Mouse (Mus musculus) kidney, embryonic 14.5 days (tissue): ENCODE measurements around the gene Ksr2. TPM values are rescaled to one million over a fixed set of nuclear protein-coding genes. Genes with fewer than 3 reads are reported as not detected.

Experiments
- ATAC-seq: fragments of 200-750 bp; cut with Nextera tagmentation; 2 replicates; pipeline ENCODE4 v1.8.0; 2017; ENCODE audit warnings: moderate number of reproducible peaks, mild to moderate bottlenecking, moderate TSS enrichment, moderate library complexity; ENCODE audit not compliant: low FRiP score, low TSS enrichment
- H3K27ac ChIP-seq: fragments of 300-500 bp; sonication (generic); 2 replicates; pipeline ENCODE4 v1.5.1; 2014; ENCODE audit warnings: low read depth, mild to moderate bottlenecking, low read length, moderate library complexity, mixed read lengths
- H3K27me3 ChIP-seq: fragments of 300-500 bp; sonication (generic); 2 replicates; pipeline ENCODE4 v1.6.1; 2014; ENCODE audit warnings: mild to moderate bottlenecking, low read length; ENCODE audit not compliant: control insufficient read depth, insufficient read depth
- H3K36me3 ChIP-seq: fragments of 300-500 bp; sonication (generic); 2 replicates; pipeline ENCODE4 v1.6.1; 2014; ENCODE audit warnings: low read length, mixed read lengths; ENCODE audit not compliant: control insufficient read depth, insufficient read depth
- H3K4me1 ChIP-seq: fragments of 300-500 bp; sonication (generic); 2 replicates; pipeline ENCODE4 v1.6.1; 2014; ENCODE audit warnings: low read length, mixed read lengths; ENCODE audit not compliant: control insufficient read depth, insufficient read depth
- H3K4me2 ChIP-seq: fragments of 300-500 bp; sonication (generic); replicated peaks from 2 replicates; pipeline ENCODE4 v1.6.1; 2014; ENCODE audit warnings: low read depth, mild to moderate bottlenecking, low read length
- H3K4me3 ChIP-seq: fragments of 300-500 bp; sonication (generic); 2 replicates; pipeline ENCODE4 v1.5.1; 2014; ENCODE audit warnings: mild to moderate bottlenecking, low read length
- H3K9ac ChIP-seq: fragments of 300-500 bp; sonication (generic); 2 replicates; pipeline ENCODE4 v1.6.1; 2014; ENCODE audit warnings: low read depth, mild to moderate bottlenecking, low read length, moderate library complexity
- H3K9me3 ChIP-seq: fragments of 300-500 bp; sonication (generic); 2 replicates; pipeline ENCODE4 v1.6.1; 2016; ENCODE audit warnings: low read length; ENCODE audit not compliant: control insufficient read depth
- WGBS: fragments of 180-500 bp; shearing (Covaris S2); extraction: QIAGEN DNeasy Blood & Tissue Kit; methylation state at CpG from one replicate; pipeline ENCODE4 v1.1.7; 2014; 5-methylcytosine and 5-hydroxymethylcytosine counted together
- polyA plus RNA-seq: library from polyadenylated mRNA; unstranded; fragments of >200 nt; fragmentation: Nextera tagmentation; extraction: Ambion mirVana; gene quantifications from 2 replicates; pipeline ENCODE4 v1.2.1, GENCODE M21; 2014

The Ksr2 gene
- polyA plus RNA-seq, 1 experiment from 2014 or later: 0.58 TPM

DNA sequence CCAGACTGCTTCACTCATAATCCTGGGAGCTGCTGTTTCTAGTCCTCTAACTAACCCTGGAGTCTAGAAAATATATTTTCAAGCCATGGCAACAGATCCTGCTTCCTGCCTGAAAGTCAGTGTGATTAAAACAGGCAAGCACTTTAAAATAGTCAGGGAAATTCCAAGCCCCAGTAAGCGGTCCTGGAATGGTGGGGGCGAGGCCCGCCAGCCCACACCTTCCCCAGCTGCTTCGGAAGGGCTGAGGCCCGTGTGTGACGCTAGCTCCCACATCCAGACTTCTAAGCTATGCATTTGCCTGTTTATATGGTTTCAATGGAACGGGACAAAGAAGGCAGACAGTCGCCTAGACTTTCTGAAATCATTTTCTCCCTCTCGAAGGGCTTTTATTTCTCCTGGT, 137.2 kb downstream of the Ksr2 start:
- Histone ChIP-seq H3K4me3 (no peak overlapping the region), H3K4me1 (no peaks in the 10 kb centered on the region), H3K4me2 (no peak overlapping the region), H3K27me3 (no peaks in the 10 kb centered on the region), H3K27ac (no peak overlapping the region), H3K9me3 (peaks cover 4% of the 10 kb centered on the region; the same call in 1 of the 2 replicates), H3K9ac (no peak overlapping the region), H3K36me3 (no peaks in the 10 kb centered on the region)
- 46% methylated on average over 9 of the region's 9 CpGs for WGBS
- ATAC-seq: no peak

DNA sequence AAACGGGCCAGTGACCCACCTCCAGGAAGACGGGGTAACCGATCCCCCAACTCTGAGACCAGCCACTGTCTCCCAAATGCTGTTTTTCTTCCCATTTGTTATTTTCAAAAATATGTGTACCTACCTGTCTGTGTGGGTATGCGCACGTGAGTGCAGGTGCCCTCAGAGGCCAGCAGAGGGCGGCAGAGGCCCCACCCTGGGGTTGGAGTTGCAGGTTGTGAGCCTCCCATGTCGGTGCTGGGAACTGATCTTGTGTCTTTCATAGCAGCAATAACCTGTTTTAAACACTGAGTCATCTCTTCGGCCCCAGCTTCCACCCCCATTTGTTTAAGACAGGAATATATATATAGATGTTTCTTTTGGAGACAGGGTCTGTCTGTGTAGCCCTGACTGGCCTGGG, 138.3 kb downstream of the Ksr2 start:
- WGBS: 94% methylated on average over 8 of the region's 8 CpGs
- H3K4me1 ChIP-seq: no peaks in the 10 kb centered on the region
- no peak for ATAC-seq
- no peak overlapping the region for H3K4me3 ChIP-seq
- no peaks in the 10 kb centered on the region for H3K36me3 ChIP-seq
- no peaks in the 10 kb centered on the region for H3K27me3 ChIP-seq
- H3K9ac ChIP-seq: no peak overlapping the region
- no peak overlapping the region for H3K27ac ChIP-seq
- H3K9me3 ChIP-seq: peaks cover 4% of the 10 kb centered on the region; the same call in 1 of the 2 replicates
- no peak overlapping the region for H3K4me2 ChIP-seq

GRCm38 (mm10) chr5:117554505-117554904, 140.7 kb downstream of the Ksr2 start:
- no peaks in the 10 kb centered on the region for H3K36me3 ChIP-seq
- H3K27me3 ChIP-seq: no peaks in the 10 kb centered on the region
- 83% methylated on average over 4 of the region's 4 CpGs for WGBS
- ATAC-seq: no peak
- no peaks in the 10 kb centered on the region for H3K4me1 ChIP-seq
- no peak overlapping the region for H3K9ac ChIP-seq
- 0 out of 2 replicates have a peak, but pooled peaks cover 4% of the 10 kb centered on the region for H3K9me3 ChIP-seq
- no peak overlapping the region for H3K4me3 ChIP-seq
- H3K4me2 ChIP-seq: no peak overlapping the region
- H3K27ac ChIP-seq: no peak overlapping the region

- Histone ChIP-seq H3K27me3 (no peaks in the 10 kb centered on the region), H3K9me3 (0 out of 2 replicates have a peak, but pooled peaks cover 4% of the 10 kb centered on the region), H3K9ac (no peak overlapping the region), H3K36me3 (no peaks in the 10 kb centered on the region), H3K27ac (no peak overlapping the region), H3K4me3 (no peak overlapping the region), H3K4me1 (no peaks in the 10 kb centered on the region), H3K4me2 (no peak overlapping the region)
- no peak for ATAC-seq
- 75% methylated on average over 9 of the region's 9 CpGs for WGBS
These were observed 142.8 kb downstream of the Ksr2 start for GRCm38 (mm10) chr5:117556570-117556969.

DNA sequence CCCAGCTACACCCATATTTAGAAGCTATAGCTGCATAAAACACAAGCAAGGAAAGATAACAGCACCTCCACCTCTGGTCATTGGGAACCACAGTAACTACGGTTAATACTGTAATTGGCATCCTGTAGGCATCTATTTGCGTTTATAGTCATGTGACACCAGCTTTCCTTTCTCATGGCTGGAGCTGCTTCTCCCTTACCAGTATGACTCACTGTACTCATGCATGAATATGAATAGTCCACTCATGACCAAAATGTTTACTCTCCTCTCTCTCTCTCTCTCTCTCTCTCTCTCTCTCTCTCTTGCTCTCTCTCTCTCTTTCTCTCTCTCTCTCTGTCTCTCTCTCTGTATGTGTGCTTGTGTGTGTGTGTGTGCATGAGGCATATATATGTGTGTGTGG, 147.3 kb downstream of the Ksr2 start:
- H3K27me3 ChIP-seq: no peaks in the 10 kb centered on the region
- H3K9me3 ChIP-seq: no peaks in the 10 kb centered on the region
- no peak overlapping the region for H3K4me2 ChIP-seq
- no peak overlapping the region for H3K4me3 ChIP-seq
- no peak for ATAC-seq
- no peak overlapping the region for H3K9ac ChIP-seq
- no peaks in the 10 kb centered on the region for H3K36me3 ChIP-seq
- H3K27ac ChIP-seq: no peak overlapping the region
- WGBS: 83% methylated on average over 2 of the region's 2 CpGs
- H3K4me1 ChIP-seq: peaks cover 2% of the 10 kb centered on the region; the same call in 1 of the 2 replicates

DNA sequence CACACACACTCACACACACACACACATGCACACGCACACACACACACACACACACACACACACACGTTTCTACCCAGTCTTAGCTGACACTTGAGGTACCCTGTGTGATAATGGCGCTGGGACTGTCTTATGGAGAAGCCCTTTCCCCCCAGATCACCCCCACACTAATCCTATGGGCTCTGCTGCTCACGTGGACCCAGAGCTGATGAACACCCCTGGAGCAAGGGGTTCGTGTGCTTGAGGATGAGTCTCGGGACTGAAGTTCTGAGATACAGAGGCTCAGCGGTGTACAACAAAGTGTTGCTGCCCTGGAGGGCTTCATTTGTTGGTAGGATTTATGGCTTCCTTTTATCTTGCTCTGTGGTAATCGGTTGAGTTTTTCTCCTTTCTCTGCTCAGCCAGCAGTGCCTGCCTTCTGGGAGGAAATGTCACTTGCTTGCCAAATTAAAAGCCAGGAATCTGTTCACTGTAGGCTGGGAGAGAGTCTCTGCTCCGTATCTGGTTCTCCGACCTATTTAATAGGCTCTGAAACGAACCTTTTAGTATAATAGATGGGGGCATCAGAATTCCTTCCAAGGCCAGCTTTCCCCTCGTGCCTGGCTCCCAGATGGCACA, 152.4 kb downstream of the Ksr2 start:
- Histone ChIP-seq H3K4me1 (peaks cover 8% of the 10 kb centered on the region; the same call in 1 of the 2 replicates), H3K9me3 (no peaks in the 10 kb centered on the region; the same call in 1 of the 2 replicates), H3K27ac (no peak overlapping the region), H3K36me3 (no peaks in the 10 kb centered on the region), H3K9ac (no peak overlapping the region), H3K27me3 (no peaks in the 10 kb centered on the region), H3K4me3 (no peak overlapping the region), H3K4me2 (no peak overlapping the region)
- no peak for ATAC-seq
- 20% methylated on average over 12 of the region's 12 CpGs for WGBS

GRCm38 (mm10) chr5:117569190-117569795, 155.5 kb downstream of the Ksr2 start:
- Histone ChIP-seq H3K9me3 (no peaks in the 10 kb centered on the region; the same call in 1 of the 2 replicates), H3K9ac (no peak overlapping the region), H3K4me1 (peaks cover 18% of the 10 kb centered on the region), H3K36me3 (no peaks in the 10 kb centered on the region), H3K4me2 (no peak overlapping the region), H3K27ac (no peak overlapping the region), H3K27me3 (no peaks in the 10 kb centered on the region), H3K4me3 (no peak overlapping the region)
- WGBS: 71% methylated on average over 6 of the region's 6 CpGs
- ATAC-seq: no peak

DNA sequence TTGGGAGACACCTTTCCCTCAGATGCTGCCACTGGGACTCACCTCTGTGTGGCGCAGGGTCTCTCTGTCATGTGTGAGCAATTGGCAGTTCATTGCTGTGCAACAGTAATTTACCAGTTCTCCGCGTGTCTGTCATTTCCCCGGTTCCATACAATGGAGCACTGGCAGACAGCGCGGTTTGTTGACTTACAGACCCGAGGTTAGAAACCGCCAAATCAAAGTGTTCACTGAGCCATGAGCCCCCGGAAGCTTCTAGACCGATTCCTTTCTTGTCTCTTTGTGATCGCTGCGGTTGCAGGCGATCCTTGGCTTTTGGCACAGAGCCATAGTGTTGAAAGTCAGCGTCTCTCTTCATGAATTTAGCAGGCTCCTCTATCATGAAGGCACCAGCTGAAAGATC, 158.6 kb downstream of the Ksr2 start:
- H3K9ac ChIP-seq: no peak overlapping the region
- H3K36me3 ChIP-seq: no peaks in the 10 kb centered on the region
- peak; percentile 46 for ATAC-seq
- H3K4me3 ChIP-seq: no peak overlapping the region
- H3K27me3 ChIP-seq: no peaks in the 10 kb centered on the region
- no peaks in the 10 kb centered on the region; the same call in 1 of the 2 replicates for H3K9me3 ChIP-seq
- peaks cover 11% of the 10 kb centered on the region for H3K4me1 ChIP-seq
- H3K27ac ChIP-seq: no peak overlapping the region
- no peak overlapping the region for H3K4me2 ChIP-seq
- 38% methylated on average over 14 of the region's 14 CpGs for WGBS

DNA sequence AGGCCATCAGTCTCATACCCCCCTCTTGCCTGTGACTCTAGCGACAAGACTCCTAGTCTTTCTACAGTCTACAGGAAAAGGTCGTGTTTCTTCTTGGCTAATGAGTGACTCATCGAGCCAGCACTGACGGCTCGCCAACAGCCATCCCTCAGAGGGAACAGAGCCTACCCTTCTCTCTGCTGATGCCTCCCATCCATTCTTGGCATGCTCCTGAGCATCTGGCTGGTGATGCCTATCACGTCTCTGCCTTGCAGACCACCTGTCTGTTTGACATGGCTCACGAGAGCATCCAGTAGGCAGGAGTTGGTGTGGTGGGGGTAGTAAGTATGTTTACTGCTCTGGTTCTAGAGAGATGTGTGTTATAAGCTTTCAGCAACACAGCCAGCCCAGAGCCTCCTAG, 161.1 kb downstream of the Ksr2 start:
- H3K4me2 ChIP-seq: no peak overlapping the region
- H3K27ac ChIP-seq: no peak overlapping the region
- no peaks in the 10 kb centered on the region for H3K36me3 ChIP-seq
- no peaks in the 10 kb centered on the region; the same call in 1 of the 2 replicates for H3K9me3 ChIP-seq
- H3K4me3 ChIP-seq: no peak overlapping the region
- H3K4me1 ChIP-seq: peaks cover 11% of the 10 kb centered on the region
- no peak for ATAC-seq
- 59% methylated on average over 7 of the region's 7 CpGs for WGBS
- H3K27me3 ChIP-seq: no peaks in the 10 kb centered on the region
- no peak overlapping the region for H3K9ac ChIP-seq
